Mouse (Mus musculus) midbrain, embryonic 10.5 days (tissue): ENCODE results near the gene Rps19. TPM values are rescaled to one million over a fixed set of nuclear protein-coding genes. Genes with fewer than 3 reads are reported as not detected.

Experiments
- DNase-seq: peaks from one replicate; pipeline ENCODE4 v3.0.0-alpha.2; 2017; ENCODE audit warnings: low spot score
- H3K27ac ChIP-seq: fragments of 300-500 bp; sonication (generic); replicated peaks from 2 replicates; pipeline ENCODE4 v1.5.1; 2016; ENCODE audit warnings: mild to moderate bottlenecking
- H3K27me3 ChIP-seq: fragments of 300-500 bp; sonication (generic); 2 replicates; pipeline ENCODE4 v1.6.1; 2016; ENCODE audit warnings: low read depth, mild to moderate bottlenecking; ENCODE audit not compliant: poor library complexity, severe bottlenecking
- H3K36me3 ChIP-seq: fragments of 300-500 bp; sonication (generic); 2 replicates; pipeline ENCODE4 v1.6.1; 2016; ENCODE audit warnings: mild to moderate bottlenecking, moderate library complexity
- H3K4me1 ChIP-seq: fragments of 300-500 bp; sonication (generic); 2 replicates; pipeline ENCODE4 v1.6.1; 2016
- H3K4me3 ChIP-seq: fragments of 300-500 bp; sonication (generic); 2 replicates; pipeline ENCODE4 v1.5.1; 2016; ENCODE audit warnings: mild to moderate bottlenecking, moderate library complexity
- H3K9me3 ChIP-seq: fragments of 300-500 bp; sonication (generic); replicated peaks from 2 replicates; pipeline ENCODE4 v1.6.1; 2016; ENCODE audit warnings: mild to moderate bottlenecking
- WGBS: fragments of 180-500 bp; shearing (Covaris S2); methylation state at CpG from one replicate; pipeline ENCODE4 v1.1.7; 2016; 5-methylcytosine and 5-hydroxymethylcytosine counted together
- polyA plus RNA-seq: library from polyadenylated mRNA; unstranded; fragments of >200 nt; fragmentation: Nextera tagmentation; extraction: Ambion mirVana; gene quantifications from 2 replicates; pipeline ENCODE4 v1.2.1, GENCODE M21; 2016

Rps19 gene
- polyA plus RNA-seq, 1 experiment from 2014 or later = 2,205 TPM

- DNase-seq = no peak
- Histone ChIP-seq H3K36me3 (0 out of 2 replicates have a peak, but pooled peaks cover 5% of the 10 kb centered on the region), H3K27ac (no peak within 1 kb of the TSS), H3K9me3 (no peaks in the 10 kb centered on the region), H3K4me3 (no peak within 1 kb of the TSS), H3K4me1 (peaks cover under 1% of the 10 kb centered on the region; the same call in 1 of the 2 replicates), H3K27me3 (no peaks in the 10 kb centered on the region)
- WGBS = 81% methylated on average over 12 of the region's 12 CpGs
These were observed 13.1 kb downstream of the Rps19 start, which contains the start of gene Cd79a for GRCm38 (mm10) chr7:24897224-24897623. Cd79a (plus strand) TSS chr7:24897381.

GRCm38 (mm10) chr7:24897959-24898358 lies 13.8 kb downstream of the Rps19 start:
- H3K9me3 ChIP-seq = no peaks in the 10 kb centered on the region
- no peaks in the 10 kb centered on the region for H3K36me3 ChIP-seq
- no peak overlapping the region for H3K27ac ChIP-seq
- no peaks in the 10 kb centered on the region for H3K27me3 ChIP-seq
- WGBS = 81% methylated on average over 5 of the region's 5 CpGs
- H3K4me3 ChIP-seq = no peak overlapping the region
- no peak for DNase-seq
- peaks cover 7% of the 10 kb centered on the region for H3K4me1 ChIP-seq

GRCm38 (mm10) chr7:24901114-24901513 lies 16.9 kb downstream of the Rps19 start:
- Histone ChIP-seq H3K9me3 (no peaks in the 10 kb centered on the region), H3K27me3 (no peaks in the 10 kb centered on the region), H3K4me3 (no peak overlapping the region), H3K27ac (no peak overlapping the region), H3K36me3 (no peaks in the 10 kb centered on the region), H3K4me1 (peaks cover 34% of the 10 kb centered on the region)
- WGBS = 81% methylated on average over 6 of the region's 6 CpGs
- no peak for DNase-seq

- Histone ChIP-seq H3K4me1 (peaks cover 38% of the 10 kb centered on the region), H3K4me3 (no peak overlapping the region), H3K9me3 (no peaks in the 10 kb centered on the region), H3K36me3 (no peaks in the 10 kb centered on the region), H3K27ac (no peak overlapping the region), H3K27me3 (no peaks in the 10 kb centered on the region)
- DNase-seq = no peak
- WGBS = 72% methylated on average over 1 of the region's 1 CpGs
These were observed 17.7 kb downstream of the Rps19 start for GRCm38 (mm10) chr7:24901842-24902241.

- H3K4me1 ChIP-seq = peaks cover 42% of the 10 kb centered on the region
- 65% methylated on average over 2 of the region's 2 CpGs for WGBS
- DNase-seq = no peak
These were observed 18.1 kb downstream of the Rps19 start for GRCm38 (mm10) chr7:24902264-24902629.

GRCm38 (mm10) chr7:24902630-24903443 lies 18.7 kb downstream of the Rps19 start, which contains the start of gene Arhgef1:
Arhgef1 (plus strand) TSS chr7:24902912.
- Histone ChIP-seq H3K27ac (peak within 1 kb of the TSS; percentile 88), H3K9me3 (no peaks in the 10 kb centered on the region), H3K36me3 (peaks cover 4% of the 10 kb centered on the region), H3K27me3 (no peaks in the 10 kb centered on the region), H3K4me3 (peak within 1 kb of the TSS; percentile 79), H3K4me1 (peaks cover 46% of the 10 kb centered on the region)
- DNase-seq = peak; percentile 54
- WGBS = 6% methylated on average over 57 of the region's 68 CpGs

More at GRCm38 (mm10) chr7:24902264-24902629, 18.1 kb downstream of the Rps19 start:
- H3K4me3 ChIP-seq = peak overlapping the region; percentile 79
- no peaks in the 10 kb centered on the region for H3K27me3 ChIP-seq
- peak overlapping the region; percentile 88 for H3K27ac ChIP-seq
- H3K9me3 ChIP-seq = no peaks in the 10 kb centered on the region
- H3K36me3 ChIP-seq = no peaks in the 10 kb centered on the region

- DNase-seq = no peak
- Histone ChIP-seq H3K27ac (peak overlapping the region; percentile 88; the same call in 1 of the 2 replicates), H3K4me3 (peak overlapping the region; percentile 79), H3K36me3 (peaks cover 10% of the 10 kb centered on the region), H3K9me3 (no peaks in the 10 kb centered on the region), H3K4me1 (peaks cover 46% of the 10 kb centered on the region), H3K27me3 (no peaks in the 10 kb centered on the region)
- 42% methylated on average over 10 of the region's 10 CpGs for WGBS
These were observed 19.3 kb downstream of the Rps19 start for GRCm38 (mm10) chr7:24903444-24903825.

- Histone ChIP-seq H3K4me3 (peak overlapping the region; percentile 79), H3K36me3 (peaks cover 16% of the 10 kb centered on the region), H3K27me3 (no peaks in the 10 kb centered on the region), H3K4me1 (peaks cover 46% of the 10 kb centered on the region), H3K9me3 (no peaks in the 10 kb centered on the region), H3K27ac (peak overlapping the region; percentile 86)
- 0% methylated on average over 30 of the region's 30 CpGs for WGBS
- peak; percentile 97 for DNase-seq
These were observed 19.9 kb downstream of the Rps19 start for GRCm38 (mm10) chr7:24904070-24904483.

- H3K9me3 ChIP-seq = no peaks in the 10 kb centered on the region
- peaks cover 24% of the 10 kb centered on the region for H3K36me3 ChIP-seq
- 22% methylated on average over 3 of the region's 3 CpGs for WGBS
- H3K4me1 ChIP-seq = peaks cover 46% of the 10 kb centered on the region
- H3K27ac ChIP-seq = peak overlapping the region; percentile 86; the same call in 1 of the 2 replicates
- H3K4me3 ChIP-seq = peak overlapping the region; percentile 79
- H3K27me3 ChIP-seq = no peaks in the 10 kb centered on the region
- DNase-seq = peak; percentile 63
These were observed 20.8 kb downstream of the Rps19 start for GRCm38 (mm10) chr7:24904936-24905335.

GRCm38 (mm10) chr7:24906551-24906950 lies 22.4 kb downstream of the Rps19 start:
- Histone ChIP-seq H3K27me3 (no peaks in the 10 kb centered on the region), H3K9me3 (no peaks in the 10 kb centered on the region), H3K4me1 (peaks cover 46% of the 10 kb centered on the region), H3K36me3 (peaks cover 30% of the 10 kb centered on the region), H3K4me3 (no peak overlapping the region), H3K27ac (no peak overlapping the region)
- WGBS = 45% methylated on average over 6 of the region's 6 CpGs
- no peak for DNase-seq

- H3K4me3 ChIP-seq = no peak overlapping the region
- H3K27ac ChIP-seq = no peak overlapping the region
- no peaks in the 10 kb centered on the region for H3K27me3 ChIP-seq
- DNase-seq = no peak
- peaks cover 37% of the 10 kb centered on the region for H3K36me3 ChIP-seq
- WGBS = 29% methylated on average over 13 of the region's 13 CpGs
- no peaks in the 10 kb centered on the region for H3K9me3 ChIP-seq
- peaks cover 45% of the 10 kb centered on the region for H3K4me1 ChIP-seq
These were observed 23.1 kb downstream of the Rps19 start for GRCm38 (mm10) chr7:24907211-24907748.

- Histone ChIP-seq H3K4me3 (no peak overlapping the region), H3K4me1 (peaks cover 2% of the 10 kb centered on the region), H3K36me3 (peaks cover 61% of the 10 kb centered on the region), H3K27ac (no peak overlapping the region), H3K27me3 (no peaks in the 10 kb centered on the region), H3K9me3 (no peaks in the 10 kb centered on the region)
- 95% methylated on average over 14 of the region's 14 CpGs for WGBS
- no peak for DNase-seq
These were observed 28.3 kb downstream of the Rps19 start for GRCm38 (mm10) chr7:24912480-24912879.

- peaks cover 73% of the 10 kb centered on the region for H3K36me3 ChIP-seq
- no peaks in the 10 kb centered on the region for H3K4me1 ChIP-seq
- no peaks in the 10 kb centered on the region for H3K27me3 ChIP-seq
- no peak overlapping the region for H3K27ac ChIP-seq
- no peak for DNase-seq
- 94% methylated on average over 20 of the region's 20 CpGs for WGBS
- no peak overlapping the region for H3K4me3 ChIP-seq
- H3K9me3 ChIP-seq = no peaks in the 10 kb centered on the region
These were observed 34.7 kb downstream of the Rps19 start for GRCm38 (mm10) chr7:24918763-24919323.
